Mouse (Mus musculus) hindbrain, embryonic 10.5 days (tissue): ENCODE measurements around the gene Gckr. TPM values are rescaled to one million over a fixed set of nuclear protein-coding genes. Genes with fewer than 3 reads are reported as not detected.
"Not testable (repeated sequence)": the region's sequence is repeated elsewhere in the genome, so short reads cannot be mapped to it uniquely, and the experiment has no call there.

Source experiments
- DNase-seq: peaks from one replicate; pipeline ENCODE4 v3.0.0-alpha.2; 2017; ENCODE audit warnings: low spot score
- H3K27ac ChIP-seq: fragments of 300-500 bp; sonication (generic); 2 replicates; pipeline ENCODE4 v1.5.1; 2016; ENCODE audit warnings: mild to moderate bottlenecking, moderate library complexity
- H3K27me3 ChIP-seq: fragments of 300-500 bp; sonication (generic); 2 replicates; pipeline ENCODE4 v1.6.1; 2016; ENCODE audit warnings: mild to moderate bottlenecking; ENCODE audit not compliant: poor library complexity, insufficient read depth, severe bottlenecking
- H3K36me3 ChIP-seq: fragments of 300-500 bp; sonication (generic); 2 replicates; pipeline ENCODE4 v1.6.1; 2016; ENCODE audit warnings: mild to moderate bottlenecking, moderate library complexity
- H3K4me1 ChIP-seq: fragments of 300-500 bp; sonication (generic); replicated peaks from 2 replicates; pipeline ENCODE4 v1.6.1; 2016; ENCODE audit warnings: mild to moderate bottlenecking
- H3K4me3 ChIP-seq: fragments of 300-500 bp; sonication (generic); 2 replicates; pipeline ENCODE4 v1.5.1; 2016; ENCODE audit warnings: mild to moderate bottlenecking, moderate library complexity
- H3K9me3 ChIP-seq: fragments of 300-500 bp; sonication (generic); 2 replicates; pipeline ENCODE4 v1.6.1; 2016; ENCODE audit warnings: mild to moderate bottlenecking, moderate library complexity
- WGBS: fragments of 180-500 bp; shearing (Covaris S2); methylation state at CpG from one replicate; pipeline ENCODE4 v1.1.7; 2016; 5-methylcytosine and 5-hydroxymethylcytosine counted together
- polyA plus RNA-seq: library from polyadenylated mRNA; unstranded; fragments of >200 nt; fragmentation: Nextera tagmentation; extraction: Ambion mirVana; gene quantifications from 2 replicates; pipeline ENCODE4 v1.2.1, GENCODE M21; 2016

Gene Gckr
- polyA plus RNA-seq, 1 experiment from 2014 or later: not detected

DNA sequence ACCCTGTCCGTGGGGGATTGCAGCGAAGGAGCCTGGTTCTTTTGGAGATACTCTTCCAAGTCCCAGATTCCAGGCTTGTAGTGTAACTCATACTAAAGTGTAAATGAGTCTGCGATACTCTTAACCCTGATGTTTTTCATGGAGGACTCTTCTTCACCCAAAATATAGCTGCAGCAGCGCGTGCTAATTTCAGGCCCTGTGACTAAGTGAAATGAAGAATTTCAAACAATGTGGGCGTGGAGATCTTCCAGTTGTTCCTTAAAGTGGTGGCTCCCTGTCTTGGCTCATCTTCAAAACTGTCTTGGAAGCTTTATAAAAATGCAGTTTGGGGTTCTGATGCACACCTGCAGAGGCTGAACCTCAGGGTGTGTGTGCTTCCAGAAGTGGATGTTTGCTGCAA, 5.8 kb downstream of the Gckr start:
- 89% methylated on average over 6 of the region's 6 CpGs for WGBS
- no peak for DNase-seq

DNA sequence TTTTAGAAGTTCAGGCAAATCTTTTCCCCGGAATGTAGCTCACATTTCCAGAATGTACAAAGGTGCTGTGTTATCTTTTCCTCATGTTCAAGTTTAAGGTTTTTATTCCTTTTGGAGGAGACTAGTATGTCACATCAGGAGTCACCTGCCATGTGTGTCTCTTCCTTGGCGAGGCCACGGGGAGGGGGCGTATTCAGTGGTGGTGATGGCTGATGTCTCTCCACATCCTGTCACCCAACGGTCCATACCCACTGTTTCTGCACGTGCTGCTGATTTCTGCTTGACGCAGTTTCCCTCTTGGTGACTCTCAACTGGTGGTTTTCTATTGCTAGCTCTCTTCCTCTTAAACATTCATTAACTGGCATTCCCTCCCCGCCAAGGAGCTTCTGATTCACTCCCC, 15.6 kb downstream of the Gckr start:
- Histone ChIP-seq H3K4me1 (0 out of 2 replicates have a peak, but pooled peaks cover 4% of the 10 kb centered on the region), H3K27ac (no peak overlapping the region)
- WGBS: 85% methylated on average over 8 of the region's 8 CpGs

More for the DNA sequence above, 5.8 kb downstream of the Gckr start:
- Histone ChIP-seq H3K27ac (no peak overlapping the region), H3K4me1 (no peaks in the 10 kb centered on the region), H3K27me3 (no peaks in the 10 kb centered on the region), H3K4me3 (no peak overlapping the region), H3K9me3 (no peaks in the 10 kb centered on the region), H3K36me3 (no peaks in the 10 kb centered on the region)

DNA sequence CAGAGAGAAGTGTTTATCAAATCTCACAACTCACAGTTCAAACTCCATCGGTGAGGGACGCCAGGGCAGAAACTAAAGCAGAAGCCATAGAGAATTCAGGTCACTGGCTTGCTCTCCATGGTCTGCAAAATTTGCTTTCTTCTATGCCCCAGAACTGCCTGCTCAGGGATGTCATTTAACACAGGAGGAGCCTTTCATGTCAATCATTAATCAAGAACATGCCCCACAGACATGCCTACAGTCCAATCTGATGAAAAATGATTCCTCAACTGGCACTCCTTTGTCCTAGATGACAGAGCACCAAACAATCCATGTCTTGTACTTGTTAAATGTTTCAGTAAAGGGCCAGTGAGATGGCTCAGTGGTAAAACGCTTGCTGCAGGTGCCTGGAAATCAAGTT, 25.5 kb downstream of the Gckr start:
- no peak for DNase-seq
- H3K27me3 ChIP-seq: no peaks in the 10 kb centered on the region
- H3K27ac ChIP-seq: no peak overlapping the region
- no peak overlapping the region for H3K4me3 ChIP-seq
- 92% methylated on average over 3 of the region's 3 CpGs for WGBS
- no peaks in the 10 kb centered on the region for H3K9me3 ChIP-seq
- H3K4me1 ChIP-seq: no peaks in the 10 kb centered on the region
- H3K36me3 ChIP-seq: no peaks in the 10 kb centered on the region

More for the DNA sequence above, 15.6 kb downstream of the Gckr start:
- Histone ChIP-seq H3K36me3 (no peaks in the 10 kb centered on the region), H3K4me3 (no peak overlapping the region), H3K9me3 (no peaks in the 10 kb centered on the region), H3K27me3 (no peaks in the 10 kb centered on the region)
- no peak for DNase-seq

DNA sequence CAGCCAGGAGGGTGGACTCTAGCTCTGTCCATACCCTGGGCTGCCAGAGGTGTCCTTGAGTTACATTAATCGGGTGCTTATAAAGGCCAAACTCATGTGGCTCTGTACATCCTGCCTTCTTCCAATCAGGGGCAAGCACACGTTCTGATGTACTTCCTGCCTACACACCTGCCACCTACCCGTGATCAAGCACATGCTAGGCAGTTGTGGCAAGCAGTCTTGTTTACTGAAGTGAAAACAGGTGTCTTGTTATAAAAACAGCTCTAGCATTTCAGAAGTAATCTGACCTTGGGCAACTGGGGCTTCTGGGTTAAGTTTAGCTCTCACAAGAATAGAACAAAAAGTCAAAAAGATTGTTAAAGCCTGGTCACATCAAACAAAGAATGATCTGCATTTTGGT, 26.8 kb downstream of the Gckr start:
- no peak overlapping the region for H3K27ac ChIP-seq
- H3K9me3 ChIP-seq: no peaks in the 10 kb centered on the region
- no peak for DNase-seq
- no peak overlapping the region for H3K4me3 ChIP-seq
- no peaks in the 10 kb centered on the region for H3K36me3 ChIP-seq
- no peaks in the 10 kb centered on the region for H3K27me3 ChIP-seq
- H3K4me1 ChIP-seq: no peaks in the 10 kb centered on the region
- WGBS: 74% methylated on average over 3 of the region's 3 CpGs

DNA sequence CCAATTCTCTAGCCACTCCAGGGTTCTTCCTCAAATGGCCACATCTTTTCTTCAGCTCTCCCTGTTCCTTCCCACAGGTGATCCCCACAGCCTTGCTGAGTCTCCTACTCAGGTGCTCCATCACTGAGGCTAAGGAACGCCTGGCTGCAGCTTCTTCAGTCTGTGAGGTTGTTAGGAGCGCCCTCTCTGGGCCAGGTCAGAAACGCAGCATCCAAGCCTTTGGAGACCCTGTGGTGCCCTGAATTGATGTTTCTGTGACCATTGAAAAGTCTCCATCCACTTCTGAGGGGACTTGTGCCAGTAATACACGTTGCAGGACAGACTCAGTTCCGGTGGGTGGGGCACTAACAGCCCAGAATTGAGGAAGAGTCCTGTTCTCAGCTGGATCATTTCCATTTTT, 29.6 kb downstream of the Gckr start:
- H3K27ac ChIP-seq: no peak overlapping the region
- H3K9me3 ChIP-seq: no peaks in the 10 kb centered on the region
- WGBS: 16% methylated on average over 5 of the region's 5 CpGs
- no peaks in the 10 kb centered on the region for H3K27me3 ChIP-seq
- DNase-seq: peak; percentile 9
- H3K36me3 ChIP-seq: no peaks in the 10 kb centered on the region
- no peaks in the 10 kb centered on the region for H3K4me1 ChIP-seq
- H3K4me3 ChIP-seq: no peak overlapping the region

DNA sequence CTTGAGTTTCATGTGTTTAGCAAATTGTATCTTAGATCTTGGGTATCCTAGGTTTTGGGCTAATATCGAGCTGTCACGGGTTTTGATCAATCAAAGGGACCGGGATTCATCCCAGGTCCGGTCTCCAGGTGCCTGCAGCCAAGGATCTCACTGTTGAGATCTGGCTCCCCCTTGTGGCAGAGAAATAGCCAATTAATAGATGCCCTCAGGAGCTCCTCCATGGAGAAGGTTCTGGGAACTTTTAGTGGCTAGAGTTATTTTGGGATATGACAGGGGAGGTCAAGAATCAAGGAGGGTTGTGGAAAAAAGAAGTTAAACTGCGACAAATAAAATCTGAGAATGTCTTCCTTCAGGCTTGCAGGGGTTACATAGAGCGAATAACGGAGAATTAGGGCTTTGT, 31.0 kb downstream of the Gckr start:
- 42% methylated on average over 7 of the region's 7 CpGs for WGBS
- H3K36me3 ChIP-seq: no peaks in the 10 kb centered on the region
- H3K27ac ChIP-seq: no peak overlapping the region
- H3K4me1 ChIP-seq: no peaks in the 10 kb centered on the region
- DNase-seq: peak; percentile 31
- no peak overlapping the region for H3K4me3 ChIP-seq
- no peaks in the 10 kb centered on the region for H3K27me3 ChIP-seq
- 0 out of 2 replicates have a peak, but pooled peaks cover 3% of the 10 kb centered on the region for H3K9me3 ChIP-seq

DNA sequence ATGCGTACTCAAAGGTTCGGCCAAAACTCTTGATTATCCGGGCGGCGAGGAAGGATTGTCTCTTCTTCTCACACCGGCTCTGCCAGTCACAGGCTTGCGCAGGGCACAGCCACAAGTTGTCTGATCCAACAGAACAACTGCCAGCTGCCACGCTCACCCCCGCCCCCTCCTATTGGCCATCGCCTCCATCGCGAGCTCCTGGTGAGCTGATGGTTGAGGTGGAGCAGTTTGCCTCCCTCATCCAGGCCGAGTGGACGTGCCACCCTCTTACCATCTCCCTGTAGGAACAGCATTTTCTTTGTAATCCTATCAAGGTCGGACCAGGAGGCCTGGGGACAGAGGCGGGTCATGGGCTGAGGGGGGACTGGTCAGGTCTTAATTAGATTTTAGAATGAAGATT, 60.3 kb downstream of the Gckr start:
- H3K4me3 ChIP-seq, H3K27ac ChIP-seq, DNase-seq, H3K27me3 ChIP-seq, H3K4me1 ChIP-seq, H3K9me3 ChIP-seq, H3K36me3 ChIP-seq: not testable (repeated sequence)
- WGBS: 80% methylated on average over 16 of the region's 16 CpGs

DNA sequence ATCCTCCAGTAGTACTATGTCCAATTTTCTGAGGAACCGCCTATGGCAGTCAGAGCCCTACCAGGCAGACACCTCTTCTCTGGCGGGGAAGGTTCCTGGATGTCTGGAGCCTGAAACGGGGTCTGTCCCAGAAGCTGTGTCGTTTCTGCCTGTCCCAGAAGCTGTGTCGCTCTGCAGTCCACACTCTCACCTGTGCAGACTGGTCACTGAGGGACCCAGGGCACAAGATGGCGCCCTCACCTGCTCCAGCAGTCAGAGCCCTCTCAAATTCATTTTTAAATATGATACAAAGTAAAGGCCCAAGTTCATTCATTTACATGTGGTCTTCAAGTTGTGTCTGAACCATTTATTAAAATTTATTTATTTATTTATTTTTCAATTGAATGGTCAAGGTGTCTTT, 63.7 kb downstream of the Gckr start:
- no peaks in the 10 kb centered on the region for H3K36me3 ChIP-seq
- no peaks in the 10 kb centered on the region for H3K4me1 ChIP-seq
- no peak for DNase-seq
- 71% methylated on average over 6 of the region's 6 CpGs for WGBS
- 0 out of 2 replicates have a peak, but pooled peaks cover 7% of the 10 kb centered on the region for H3K9me3 ChIP-seq
- no peak overlapping the region for H3K4me3 ChIP-seq
- no peak overlapping the region for H3K27ac ChIP-seq
- no peaks in the 10 kb centered on the region for H3K27me3 ChIP-seq

Other genes starting within 250 kb of the Gckr start
- 86.2 and 110 TPM in 2 replicates for gene Atraid, start 249.1 kb upstream of the Gckr start, polyA plus RNA-seq
- 8.1 and 10.1 TPM in 2 replicates for gene Slc5a6, start 248.5 kb upstream of the Gckr start, polyA plus RNA-seq
- gene Cad, start 242.7 kb upstream of the Gckr start, polyA plus RNA-seq: 43.5 and 55.9 TPM in 2 replicates
- gene Dnajc5g, start 191.2 kb upstream of the Gckr start, polyA plus RNA-seq: not detected in 2 replicates
- gene Slc30a3, start 189.2 kb upstream of the Gckr start, polyA plus RNA-seq: 2.1 and 9.3 TPM in 2 replicates
- not detected in 2 replicates for gene Trim54, start 180.7 kb upstream of the Gckr start, polyA plus RNA-seq
- not detected in 2 replicates for gene Ucn, start 158.6 kb upstream of the Gckr start, polyA plus RNA-seq
- 59.2 and 60.7 TPM in 2 replicates for gene Mpv17, start 143.2 kb upstream of the Gckr start, polyA plus RNA-seq
- gene Gm29609, start 117.5 kb upstream of the Gckr start, polyA plus RNA-seq: 0.80 and 0.89 TPM in 2 replicates
- gene Gtf3c2, start 117.3 kb upstream of the Gckr start, polyA plus RNA-seq: 105 and 118 TPM in 2 replicates
- gene Snx17, start 104.2 kb upstream of the Gckr start, polyA plus RNA-seq: 128 and 138 TPM in 2 replicates
- 85.2 and 99.3 TPM in 2 replicates for gene Eif2b4, start 104.0 kb upstream of the Gckr start, polyA plus RNA-seq
- gene Zfp513, start 95.1 kb upstream of the Gckr start, polyA plus RNA-seq: 12.7 and 15.0 TPM in 2 replicates
- 172 and 197 TPM in 2 replicates for gene Ppm1g, start 76.8 kb upstream of the Gckr start, polyA plus RNA-seq
- 151 and 159 TPM in 2 replicates for gene Nrbp1, start 56.6 kb upstream of the Gckr start, polyA plus RNA-seq
- gene Gm9970, start 56.2 kb upstream of the Gckr start, polyA plus RNA-seq: 0.30 TPM in 1 of 2 replicates, not detected in the other
- gene Krtcap3, start 45.8 kb upstream of the Gckr start, polyA plus RNA-seq: 3.9 and 6.7 TPM in 2 replicates
- 35.2 and 39.7 TPM in 2 replicates for gene Ift172, start 6.3 kb upstream of the Gckr start, polyA plus RNA-seq
- 47.3 and 55.6 TPM in 2 replicates for gene Fndc4, start 1.4 kb upstream of the Gckr start, polyA plus RNA-seq
- gene Zfp512, start 155.0 kb downstream of the Gckr start, polyA plus RNA-seq: 74.9 and 81.3 TPM in 2 replicates
- not detected in 2 replicates for gene 4930548H24Rik, start 188.3 kb downstream of the Gckr start, polyA plus RNA-seq
- gene Gpn1, start 197.3 kb downstream of the Gckr start, polyA plus RNA-seq: 90.8 and 98.5 TPM in 2 replicates
- 24.0 and 29.5 TPM in 2 replicates for gene Slc4a1ap, start 229.6 kb downstream of the Gckr start, polyA plus RNA-seq
- 26.2 and 26.9 TPM in 2 replicates for gene Supt7l, start 230.4 kb downstream of the Gckr start, polyA plus RNA-seq